Mouse (Mus musculus) heart, postnatal 0 days (tissue): ENCODE results near the gene Tmem184b.

Experiments used
- CTCF ChIP-seq: IDR thresholded peaks from 2 replicates; pipeline ENCODE4 v1.5.1; 2016; ENCODE audit warnings: antibody characterized with exemption, control low read depth, low read depth
- EP300 ChIP-seq: IDR thresholded peaks from 2 replicates; pipeline ENCODE4 v1.6.1; 2016; ENCODE audit warnings: antibody characterized with exemption, low read depth

DNA sequence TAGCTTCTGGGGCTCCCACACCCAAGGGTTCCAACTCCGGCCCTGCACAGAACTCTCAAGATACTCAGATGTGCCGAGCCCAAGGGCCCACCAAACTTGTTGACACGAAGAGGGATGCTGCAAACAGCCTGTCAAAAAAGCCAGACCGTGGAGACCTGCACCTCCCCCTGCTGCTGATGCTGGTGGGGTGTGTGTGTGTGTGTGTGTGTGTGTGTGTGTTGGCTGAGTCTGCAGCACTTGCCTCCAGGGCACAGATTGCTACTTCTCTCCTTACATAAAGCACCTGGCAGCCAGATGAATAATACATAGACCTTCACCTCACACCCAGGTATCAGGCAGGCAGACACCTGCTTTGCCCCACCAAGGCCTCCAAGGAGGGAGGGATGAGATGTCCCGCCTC, 1.2 kb downstream of the Tmem184b start:
- TF ChIP-seq CTCF (no peak), EP300 (no peak)
